Mouse (Mus musculus): ENCODE data around the gene Ankrd54.

DNA sequence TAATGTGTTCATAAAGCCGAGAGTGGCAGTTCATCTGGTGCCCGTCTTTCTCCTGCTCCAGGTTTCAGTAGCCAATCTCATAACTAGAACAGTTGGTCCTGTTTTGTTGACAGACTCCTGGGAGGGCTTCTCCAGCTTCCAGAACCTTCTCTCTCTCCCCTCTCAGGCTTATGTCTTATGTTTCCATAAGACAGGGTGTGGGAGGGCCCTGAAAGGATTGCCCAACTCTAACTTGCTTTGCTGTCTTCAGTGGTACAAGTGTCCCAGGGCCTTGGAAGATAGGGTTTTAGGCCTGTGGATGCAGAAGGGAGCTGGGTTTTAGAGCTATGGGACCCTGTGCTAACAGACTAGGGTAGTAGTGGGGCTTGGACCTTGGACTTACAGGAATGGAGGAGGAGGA lies 47.8 kb upstream of the Ankrd54 start:
- TF ChIP-seq POLR2A (IDR thresholded peaks at IDR 0.05; ENCODE audit: borderline replicate concordance, extremely low read depth, low read depth, low read length) = no peak
- no peak for TF ChIP-seq CTCF (IDR thresholded peaks at IDR 0.05; ENCODE audit: insufficient read depth, low read length)
